Mouse (Mus musculus): ENCODE measurements around the gene Palm3.

- TF ChIP-seq POLR2A (IDR thresholded peaks at IDR 0.05; ENCODE audit: borderline replicate concordance, control insufficient read depth, low read depth, low read length) = no peak
- TF ChIP-seq CTCF (IDR thresholded peaks at IDR 0.05; ENCODE audit: control insufficient read depth, insufficient read depth, low read length) = no peak
Observed at GRCm38 (mm10) chr8:83973161-83974031, 47.9 kb upstream of the Palm3 start.

All from bone marrow, adult 2 months (tissue).